Mouse (Mus musculus): ENCODE data around the gene Pusl1. TPM values are rescaled to one million over a fixed set of nuclear protein-coding genes. Genes with fewer than 3 reads are reported as not detected.

Pusl1 gene
- polyA plus RNA-seq, 1 experiment from 2014 or later: 51.8 TPM

GRCm38 (mm10) chr4:155883587-155883986, 8.0 kb downstream of the Pusl1 start:
- no peak for ATAC-seq (ENCODE audit: low FRiP score, low read depth)
- WGBS: 77% methylated on average over 3 of the region's 3 CpGs

GRCm38 (mm10) chr4:155871404-155871803, 20.2 kb downstream of the Pusl1 start:
- H3K36me3 ChIP-seq: peaks cover 45% of the 10 kb centered on the region
- no peaks in the 10 kb centered on the region for H3K27me3 ChIP-seq
- no peak for ATAC-seq (ENCODE audit: low FRiP score, low read depth)
- H3K9ac ChIP-seq: 0 out of 2 replicates have a peak overlapping the region, but pooled peaks have one; percentile 0
- no peak overlapping the region for H3K4me2 ChIP-seq (replicated peaks)
- H3K4me3 ChIP-seq: no peak overlapping the region
- no peaks in the 10 kb centered on the region for H3K9me3 ChIP-seq
- no peak overlapping the region for H3K27ac ChIP-seq
- 92% methylated on average over 7 of the region's 7 CpGs for whole genome bisulfite sequencing
- peaks cover 22% of the 10 kb centered on the region for H3K4me1 ChIP-seq

More at GRCm38 (mm10) chr4:155883587-155883986, 8.0 kb downstream of the Pusl1 start:
- H3K9me3 ChIP-seq: no peaks in the 10 kb centered on the region
- no peaks in the 10 kb centered on the region for H3K27me3 ChIP-seq
- peak overlapping the region; percentile 11; the same call in 1 of the 2 replicates for H3K27ac ChIP-seq
- H3K4me2 ChIP-seq (replicated peaks): no peak overlapping the region
- H3K36me3 ChIP-seq: peaks cover 57% of the 10 kb centered on the region
- H3K9ac ChIP-seq: no peak overlapping the region
- no peak overlapping the region for H3K4me3 ChIP-seq
- H3K4me1 ChIP-seq: no peaks in the 10 kb centered on the region

- H3K36me3 ChIP-seq: peaks cover 50% of the 10 kb centered on the region
Observed at GRCm38 (mm10) chr4:155869317-155870033, 22.1 kb downstream of the Pusl1 start, which contains the start of the genes Cptp and Ints11. Gene Cptp, minus strand, starts transcription at chr4:155869440. Gene Ints11, plus strand, starts transcription at chr4:155869546.

GRCm38 (mm10) chr4:155868614-155869298, 22.8 kb downstream of the Pusl1 start:
- ATAC-seq (ENCODE audit: low FRiP score, low read depth): peak; percentile 10; the same call in 1 of the 2 replicates

More at GRCm38 (mm10) chr4:155869317-155870033, 22.1 kb downstream of the Pusl1 start, which contains the start of the genes Cptp and Ints11:
- H3K4me1 ChIP-seq: peaks cover 22% of the 10 kb centered on the region
- peak within 1 kb of the TSS; percentile 75 for H3K4me3 ChIP-seq
- peak; percentile 96 for ATAC-seq (ENCODE audit: low FRiP score, low read depth)
- WGBS: under 1% methylated on average over 63 of the region's 63 CpGs
- H3K9ac ChIP-seq: peak within 1 kb of the TSS; percentile 85
- peak within 1 kb of the TSS; percentile 94 for H3K4me2 ChIP-seq (replicated peaks)
- H3K27me3 ChIP-seq: no peaks in the 10 kb centered on the region
- H3K27ac ChIP-seq: peak within 1 kb of the TSS; percentile 49; the same call in 1 of the 2 replicates
- no peaks in the 10 kb centered on the region for H3K9me3 ChIP-seq

GRCm38 (mm10) chr4:155863001-155863400, 28.6 kb downstream of the Pusl1 start, which contains the start of gene Tas1r3:
Gene Tas1r3, minus strand, starts transcription at chr4:155863362.
- 74% methylated on average over 5 of the region's 5 CpGs for WGBS
- Histone ChIP-seq H3K27ac (no peak within 1 kb of the TSS), H3K4me3 (no peak within 1 kb of the TSS), H3K9me3 (no peaks in the 10 kb centered on the region), H3K36me3 (peaks cover 57% of the 10 kb centered on the region), H3K27me3 (no peaks in the 10 kb centered on the region), H3K4me1 (peaks cover under 1% of the 10 kb centered on the region; the same call in 1 of the 2 replicates), H3K9ac (no peak within 1 kb of the TSS), H3K4me2 (replicated peaks) (no peak within 1 kb of the TSS)
- ATAC-seq (ENCODE audit: low FRiP score, low read depth): no peak

More at GRCm38 (mm10) chr4:155868614-155869298, 22.8 kb downstream of the Pusl1 start:
- Histone ChIP-seq H3K4me1 (peaks cover 22% of the 10 kb centered on the region), H3K4me2 (replicated peaks) (peak overlapping the region; percentile 94), H3K36me3 (peaks cover 43% of the 10 kb centered on the region), H3K9me3 (no peaks in the 10 kb centered on the region), H3K9ac (peak overlapping the region; percentile 84), H3K4me3 (peak overlapping the region; percentile 75), H3K27ac (no peak overlapping the region), H3K27me3 (no peaks in the 10 kb centered on the region)
- WGBS: 9% methylated on average over 22 of the region's 22 CpGs

GRCm38 (mm10) chr4:155861787-155862186, 29.8 kb downstream of the Pusl1 start:
- no peak overlapping the region for H3K9ac ChIP-seq
- H3K27me3 ChIP-seq: no peaks in the 10 kb centered on the region
- no peak overlapping the region for H3K4me2 ChIP-seq (replicated peaks)
- ATAC-seq (ENCODE audit: low FRiP score, low read depth): no peak
- H3K9me3 ChIP-seq: no peaks in the 10 kb centered on the region
- 91% methylated on average over 7 of the region's 7 CpGs for WGBS
- H3K36me3 ChIP-seq: peaks cover 65% of the 10 kb centered on the region
- H3K4me3 ChIP-seq: no peak overlapping the region
- H3K4me1 ChIP-seq: no peaks in the 10 kb centered on the region
- H3K27ac ChIP-seq: no peak overlapping the region

GRCm38 (mm10) chr4:155859318-155859717, 32.3 kb downstream of the Pusl1 start:
- Histone ChIP-seq H3K9me3 (no peaks in the 10 kb centered on the region), H3K4me2 (replicated peaks) (no peak overlapping the region), H3K4me3 (no peak overlapping the region), H3K36me3 (peaks cover 66% of the 10 kb centered on the region), H3K27me3 (no peaks in the 10 kb centered on the region), H3K27ac (no peak overlapping the region), H3K4me1 (no peaks in the 10 kb centered on the region), H3K9ac (no peak overlapping the region)
- peak; percentile 64; the same call in 1 of the 2 replicates for ATAC-seq (ENCODE audit: low FRiP score, low read depth)
- WGBS: 16% methylated on average over 13 of the region's 13 CpGs

- ATAC-seq (ENCODE audit: low FRiP score, low read depth): no peak
- no peak overlapping the region for H3K4me2 ChIP-seq (replicated peaks)
- H3K4me3 ChIP-seq: no peak overlapping the region
- no peak overlapping the region for H3K27ac ChIP-seq
- 72% methylated on average over 3 of the region's 3 CpGs for WGBS
- H3K9ac ChIP-seq: no peak overlapping the region
- H3K27me3 ChIP-seq: no peaks in the 10 kb centered on the region
- peaks cover 78% of the 10 kb centered on the region for H3K36me3 ChIP-seq
- H3K9me3 ChIP-seq: no peaks in the 10 kb centered on the region
- no peaks in the 10 kb centered on the region for H3K4me1 ChIP-seq
Observed at GRCm38 (mm10) chr4:155856881-155857280, 34.7 kb downstream of the Pusl1 start.

- WGBS: 91% methylated on average over 12 of the region's 12 CpGs
- H3K4me3 ChIP-seq: no peak overlapping the region
- no peak overlapping the region for H3K9ac ChIP-seq
- H3K4me1 ChIP-seq: no peaks in the 10 kb centered on the region
- no peaks in the 10 kb centered on the region for H3K9me3 ChIP-seq
- ATAC-seq (ENCODE audit: low FRiP score, low read depth): no peak
- H3K27ac ChIP-seq: no peak overlapping the region
- H3K36me3 ChIP-seq: peaks cover 72% of the 10 kb centered on the region
- H3K4me2 ChIP-seq (replicated peaks): no peak overlapping the region
- H3K27me3 ChIP-seq: no peaks in the 10 kb centered on the region
Observed at GRCm38 (mm10) chr4:155856071-155856470, 35.5 kb downstream of the Pusl1 start.

GRCm38 (mm10) chr4:155854991-155855390, 36.6 kb downstream of the Pusl1 start:
- WGBS: 90% methylated on average over 12 of the region's 12 CpGs
- Histone ChIP-seq H3K4me2 (replicated peaks) (no peak overlapping the region), H3K27ac (no peak overlapping the region), H3K9ac (no peak overlapping the region), H3K9me3 (no peaks in the 10 kb centered on the region), H3K4me1 (no peaks in the 10 kb centered on the region; the same call in 1 of the 2 replicates), H3K27me3 (no peaks in the 10 kb centered on the region), H3K4me3 (no peak overlapping the region), H3K36me3 (peaks cover 64% of the 10 kb centered on the region)
- no peak for ATAC-seq (ENCODE audit: low FRiP score, low read depth)

GRCm38 (mm10) chr4:155853421-155853820, 38.2 kb downstream of the Pusl1 start:
- Histone ChIP-seq H3K4me1 (peaks cover 16% of the 10 kb centered on the region), H3K4me3 (no peak overlapping the region), H3K27me3 (no peaks in the 10 kb centered on the region), H3K36me3 (peaks cover 53% of the 10 kb centered on the region), H3K27ac (no peak overlapping the region), H3K9me3 (no peaks in the 10 kb centered on the region), H3K4me2 (replicated peaks) (no peak overlapping the region), H3K9ac (no peak overlapping the region)
- WGBS: 89% methylated on average over 9 of the region's 9 CpGs
- ATAC-seq (ENCODE audit: low FRiP score, low read depth): no peak

- Histone ChIP-seq H3K4me3 (no peak overlapping the region), H3K9me3 (no peaks in the 10 kb centered on the region), H3K9ac (no peak overlapping the region), H3K36me3 (peaks cover 38% of the 10 kb centered on the region), H3K4me2 (replicated peaks) (no peak overlapping the region), H3K27ac (no peak overlapping the region), H3K4me1 (peaks cover 22% of the 10 kb centered on the region), H3K27me3 (no peaks in the 10 kb centered on the region)
- 87% methylated on average over 2 of the region's 2 CpGs for WGBS
- no peak for ATAC-seq (ENCODE audit: low FRiP score, low read depth)
Observed at GRCm38 (mm10) chr4:155851951-155852411, 39.6 kb downstream of the Pusl1 start.

Measured in limb, embryonic 13.5 days (tissue).